Mouse (Mus musculus): ENCODE measurements around the gene Gm813. TPM values are rescaled to one million over a fixed set of nuclear protein-coding genes. Genes with fewer than 3 reads are reported as not detected.

The Gm813 gene
- polyA plus RNA-seq, 1 experiment from 2014 or later: not detected

GRCm38 (mm10) chr16:58629736-58630135 lies 13.0 kb upstream of the Gm813 start:
- H3K4me1 ChIP-seq: no peaks in the 10 kb centered on the region
- H3K27me3 ChIP-seq (replicated peaks; ENCODE audit: low read depth, poor library complexity, severe bottlenecking): no peaks in the 10 kb centered on the region
- 74% methylated on average over 2 of the region's 2 CpGs for WGBS
- no peak overlapping the region for H3K27ac ChIP-seq (replicated peaks)
- H3K36me3 ChIP-seq (replicated peaks): no peaks in the 10 kb centered on the region
- no peak overlapping the region for H3K4me3 ChIP-seq
- no peaks in the 10 kb centered on the region for H3K9me3 ChIP-seq
- DNase-seq (ENCODE audit: low spot score): no peak

- WGBS: 91% methylated on average over 5 of the region's 5 CpGs
- Histone ChIP-seq H3K4me1 (no peaks in the 10 kb centered on the region), H3K27ac (replicated peaks) (no peak overlapping the region), H3K4me3 (no peak overlapping the region), H3K9me3 (no peaks in the 10 kb centered on the region), H3K27me3 (replicated peaks; ENCODE audit: low read depth, poor library complexity, severe bottlenecking) (no peaks in the 10 kb centered on the region), H3K36me3 (replicated peaks) (no peaks in the 10 kb centered on the region)
- no peak for DNase-seq (ENCODE audit: low spot score)
Measured at GRCm38 (mm10) chr16:58628968-58629367, 12.2 kb upstream of the Gm813 start.

- no peak overlapping the region for H3K4me3 ChIP-seq
- WGBS: 97% methylated on average over 2 of the region's 2 CpGs
Measured at GRCm38 (mm10) chr16:58628336-58628680, 11.5 kb upstream of the Gm813 start.

GRCm38 (mm10) chr16:58627597-58628335 lies 11.0 kb upstream of the Gm813 start:
- no peaks in the 10 kb centered on the region for H3K4me1 ChIP-seq
- no peaks in the 10 kb centered on the region for H3K36me3 ChIP-seq (replicated peaks)
- no peak overlapping the region for H3K27ac ChIP-seq (replicated peaks)
- no peak for DNase-seq (ENCODE audit: low spot score)
- H3K4me3 ChIP-seq: no peak overlapping the region
- WGBS: 92% methylated on average over 4 of the region's 4 CpGs
- no peaks in the 10 kb centered on the region for H3K9me3 ChIP-seq
- no peaks in the 10 kb centered on the region for H3K27me3 ChIP-seq (replicated peaks; ENCODE audit: low read depth, poor library complexity, severe bottlenecking)

More at GRCm38 (mm10) chr16:58628336-58628680, 11.5 kb upstream of the Gm813 start:
- Histone ChIP-seq H3K36me3 (replicated peaks) (no peaks in the 10 kb centered on the region), H3K27ac (replicated peaks) (no peak overlapping the region), H3K4me1 (no peaks in the 10 kb centered on the region), H3K9me3 (no peaks in the 10 kb centered on the region), H3K27me3 (replicated peaks; ENCODE audit: low read depth, poor library complexity, severe bottlenecking) (no peaks in the 10 kb centered on the region)
- no peak for DNase-seq (ENCODE audit: low spot score)

- WGBS: 86% methylated on average over 6 of the region's 6 CpGs
- H3K27ac ChIP-seq (replicated peaks): no peak overlapping the region
- no peak overlapping the region for H3K4me3 ChIP-seq
- no peaks in the 10 kb centered on the region for H3K27me3 ChIP-seq (replicated peaks; ENCODE audit: low read depth, poor library complexity, severe bottlenecking)
- no peaks in the 10 kb centered on the region for H3K4me1 ChIP-seq
- no peaks in the 10 kb centered on the region for H3K36me3 ChIP-seq (replicated peaks)
- peak; percentile 25 for DNase-seq (ENCODE audit: low spot score)
- no peaks in the 10 kb centered on the region for H3K9me3 ChIP-seq
Measured at GRCm38 (mm10) chr16:58623944-58624343, 7.2 kb upstream of the Gm813 start.

GRCm38 (mm10) chr16:58623114-58623513 lies 6.3 kb upstream of the Gm813 start:
- no peaks in the 10 kb centered on the region for H3K36me3 ChIP-seq (replicated peaks)
- no peak overlapping the region for H3K27ac ChIP-seq (replicated peaks)
- no peaks in the 10 kb centered on the region for H3K4me1 ChIP-seq
- no peaks in the 10 kb centered on the region for H3K9me3 ChIP-seq
- H3K27me3 ChIP-seq (replicated peaks; ENCODE audit: low read depth, poor library complexity, severe bottlenecking): no peaks in the 10 kb centered on the region
- WGBS: 68% methylated on average over 4 of the region's 4 CpGs
- no peak for DNase-seq (ENCODE audit: low spot score)
- H3K4me3 ChIP-seq: no peak overlapping the region

GRCm38 (mm10) chr16:58622377-58622776 lies 5.6 kb upstream of the Gm813 start:
- H3K36me3 ChIP-seq (replicated peaks): no peaks in the 10 kb centered on the region
- no peaks in the 10 kb centered on the region for H3K9me3 ChIP-seq
- no peaks in the 10 kb centered on the region for H3K27me3 ChIP-seq (replicated peaks; ENCODE audit: low read depth, poor library complexity, severe bottlenecking)
- WGBS: 91% methylated on average over 3 of the region's 3 CpGs
- no peak for DNase-seq (ENCODE audit: low spot score)
- no peak overlapping the region for H3K4me3 ChIP-seq
- H3K4me1 ChIP-seq: no peaks in the 10 kb centered on the region
- no peak overlapping the region for H3K27ac ChIP-seq (replicated peaks)

GRCm38 (mm10) chr16:58617346-58617745 lies 568 bp upstream of the Gm813 start:
- Histone ChIP-seq H3K27me3 (replicated peaks; ENCODE audit: low read depth, poor library complexity, severe bottlenecking) (no peaks in the 10 kb centered on the region), H3K4me3 (no peak overlapping the region), H3K36me3 (replicated peaks) (no peaks in the 10 kb centered on the region), H3K9me3 (no peaks in the 10 kb centered on the region), H3K27ac (replicated peaks) (no peak overlapping the region), H3K4me1 (no peaks in the 10 kb centered on the region)
- DNase-seq (ENCODE audit: low spot score): no peak

- no peaks in the 10 kb centered on the region for H3K4me1 ChIP-seq
- no peak overlapping the region for H3K27ac ChIP-seq (replicated peaks)
- no peak overlapping the region for H3K4me3 ChIP-seq
- no peaks in the 10 kb centered on the region for H3K27me3 ChIP-seq (replicated peaks; ENCODE audit: low read depth, poor library complexity, severe bottlenecking)
- WGBS: 84% methylated on average over 3 of the region's 3 CpGs
- DNase-seq (ENCODE audit: low spot score): no peak
- H3K36me3 ChIP-seq (replicated peaks): no peaks in the 10 kb centered on the region
- H3K9me3 ChIP-seq: no peaks in the 10 kb centered on the region
Measured at GRCm38 (mm10) chr16:58612969-58613368, 3.8 kb downstream of the Gm813 start.

GRCm38 (mm10) chr16:58607101-58607500 lies 9.7 kb downstream of the Gm813 start:
- peak; percentile 58 for DNase-seq (ENCODE audit: low spot score)
- H3K4me3 ChIP-seq: no peak overlapping the region
- 48% methylated on average over 5 of the region's 5 CpGs for WGBS

GRCm38 (mm10) chr16:58604680-58605079 lies 12.1 kb downstream of the Gm813 start:
- Histone ChIP-seq H3K4me1 (peaks cover 4% of the 10 kb centered on the region; the same call in 1 of the 2 replicates), H3K27me3 (replicated peaks; ENCODE audit: low read depth, poor library complexity, severe bottlenecking) (no peaks in the 10 kb centered on the region), H3K27ac (replicated peaks) (no peak overlapping the region), H3K36me3 (replicated peaks) (no peaks in the 10 kb centered on the region), H3K4me3 (no peak overlapping the region), H3K9me3 (no peaks in the 10 kb centered on the region)
- no peak for DNase-seq (ENCODE audit: low spot score)

More at GRCm38 (mm10) chr16:58607101-58607500, 9.7 kb downstream of the Gm813 start:
- H3K36me3 ChIP-seq (replicated peaks): no peaks in the 10 kb centered on the region
- no peaks in the 10 kb centered on the region for H3K27me3 ChIP-seq (replicated peaks; ENCODE audit: low read depth, poor library complexity, severe bottlenecking)
- H3K9me3 ChIP-seq: no peaks in the 10 kb centered on the region
- peaks cover 4% of the 10 kb centered on the region; the same call in 1 of the 2 replicates for H3K4me1 ChIP-seq
- H3K27ac ChIP-seq (replicated peaks): no peak overlapping the region

- H3K9me3 ChIP-seq: no peaks in the 10 kb centered on the region
- WGBS: 91% methylated on average over 2 of the region's 2 CpGs
- DNase-seq (ENCODE audit: low spot score): no peak
- no peak overlapping the region for H3K27ac ChIP-seq (replicated peaks)
- peaks cover 4% of the 10 kb centered on the region; the same call in 1 of the 2 replicates for H3K4me1 ChIP-seq
- H3K27me3 ChIP-seq (replicated peaks; ENCODE audit: low read depth, poor library complexity, severe bottlenecking): no peaks in the 10 kb centered on the region
- H3K36me3 ChIP-seq (replicated peaks): no peaks in the 10 kb centered on the region
- no peak overlapping the region for H3K4me3 ChIP-seq
Measured at GRCm38 (mm10) chr16:58603831-58604230, 12.9 kb downstream of the Gm813 start.

- H3K36me3 ChIP-seq (replicated peaks): no peaks in the 10 kb centered on the region
Measured at GRCm38 (mm10) chr16:58600846-58601245, 15.9 kb downstream of the Gm813 start.

More at GRCm38 (mm10) chr16:58600846-58601245, 15.9 kb downstream of the Gm813 start:
- Histone ChIP-seq H3K27me3 (replicated peaks; ENCODE audit: low read depth, poor library complexity, severe bottlenecking) (no peaks in the 10 kb centered on the region), H3K4me1 (no peaks in the 10 kb centered on the region), H3K9me3 (no peaks in the 10 kb centered on the region), H3K4me3 (no peak overlapping the region), H3K27ac (replicated peaks) (no peak overlapping the region)
- WGBS: 91% methylated on average over 6 of the region's 6 CpGs
- no peak for DNase-seq (ENCODE audit: low spot score)
